Mouse (Mus musculus) small intestine, adult 2 months (tissue): ENCODE measurements at regions not wholly inside any gene's neighbourhood (a gene's known extent, or its start where the extent isn't known, plus 50 kb on each side); places are given as distances from the start of the nearest gene placed in this dataset.

Source experiments
- H3K27ac ChIP-seq: fragments of 200-500 bp; 2 replicates; pipeline ENCODE4 v1.5.1; 2012; ENCODE audit warnings: low read depth, low read length, control low read depth, inconsistent platforms; ENCODE audit not compliant: insufficient read depth
- H3K27me3 ChIP-seq: fragments of 200-500 bp; 2 replicates; pipeline ENCODE4 v1.6.1; 2012; ENCODE audit warnings: mild to moderate bottlenecking, moderate library complexity, low read length, inconsistent platforms; ENCODE audit not compliant: control insufficient read depth, insufficient read depth
- H3K36me3 ChIP-seq: fragments of 200-500 bp; 2 replicates; pipeline ENCODE4 v1.6.1; 2012; ENCODE audit warnings: mild to moderate bottlenecking, low read length, control low read depth, inconsistent platforms; ENCODE audit not compliant: control insufficient read depth, insufficient read depth
- H3K4me1 ChIP-seq: fragments of 200-500 bp; 2 replicates; pipeline ENCODE4 v1.6.1; 2012; ENCODE audit warnings: low read length, inconsistent platforms, mixed read lengths; ENCODE audit not compliant: control insufficient read depth, insufficient read depth, insufficient read length
- H3K4me3 ChIP-seq: fragments of 200-500 bp; 2 replicates; pipeline ENCODE4 v1.5.1; 2012; ENCODE audit warnings: low read depth, mild to moderate bottlenecking, control low read depth, inconsistent platforms, low read length, moderate library complexity
- CTCF ChIP-seq: fragments of 200-500 bp; IDR thresholded peaks from 2 replicates; pipeline ENCODE4 v1.5.1; 2012; ENCODE audit warnings: low read depth, mild to moderate bottlenecking, control low read depth, inconsistent platforms, low read length, moderate library complexity, mixed read lengths; ENCODE audit not compliant: insufficient replicate concordance, insufficient read length; ENCODE audit errors: extremely low read depth
- POLR2A ChIP-seq: fragments of 200-500 bp; IDR thresholded peaks from 2 replicates; pipeline ENCODE4 v1.6.1; 2012; ENCODE audit warnings: low read depth, mild to moderate bottlenecking, control low read depth, inconsistent platforms, low read length, moderate library complexity
- WGBS: fragments of 180-500 bp; shearing (Covaris S2); methylation state at CpG from one replicate; pipeline ENCODE4 v1.1.7; 2018; 5-methylcytosine and 5-hydroxymethylcytosine counted together

GRCm38 (mm10) chr14:76631181-76631580 is 74.5 kb upstream of the Serp2 start:
- WGBS, result 87% methylated on average over 4 of the region's 4 CpGs
- Histone ChIP-seq H3K4me1 (peaks cover 5% of the 10 kb centered on the region; the same call in 1 of the 2 replicates), H3K27me3 (no peaks in the 10 kb centered on the region), H3K4me3 (no peak overlapping the region), H3K36me3 (no peaks in the 10 kb centered on the region), H3K27ac (no peak overlapping the region)
- TF ChIP-seq POLR2A (no peak), CTCF (no peak)

GRCm38 (mm10) chr14:76629913-76630478 is 73.3 kb upstream of the Serp2 start:
- no peak overlapping the region for H3K4me3 ChIP-seq
- H3K36me3 ChIP-seq, result no peaks in the 10 kb centered on the region
- no peak for TF ChIP-seq POLR2A
- TF ChIP-seq CTCF, result no peak
- H3K27ac ChIP-seq, result no peak overlapping the region
- peaks cover 5% of the 10 kb centered on the region; the same call in 1 of the 2 replicates for H3K4me1 ChIP-seq
- no peaks in the 10 kb centered on the region for H3K27me3 ChIP-seq
- 54% methylated on average over 11 of the region's 11 CpGs for WGBS

GRCm38 (mm10) chr14:76628182-76628892 is 71.6 kb upstream of the Serp2 start:
- Histone ChIP-seq H3K4me3 (no peak overlapping the region), H3K36me3 (no peaks in the 10 kb centered on the region), H3K27me3 (no peaks in the 10 kb centered on the region), H3K4me1 (peaks cover 8% of the 10 kb centered on the region; the same call in 1 of the 2 replicates), H3K27ac (no peak overlapping the region)
- 92% methylated on average over 10 of the region's 10 CpGs for WGBS
- no peak for TF ChIP-seq CTCF
- TF ChIP-seq POLR2A, result no peak

GRCm38 (mm10) chr14:76625589-76626368 is 69.1 kb upstream of the Serp2 start:
- H3K4me1 ChIP-seq, result peaks cover 18% of the 10 kb centered on the region; the same call in 1 of the 2 replicates
- no peak for TF ChIP-seq POLR2A
- TF ChIP-seq CTCF, result no peak
- WGBS, result 88% methylated on average over 10 of the region's 10 CpGs
- H3K36me3 ChIP-seq, result no peaks in the 10 kb centered on the region
- H3K4me3 ChIP-seq, result no peak overlapping the region
- no peak overlapping the region for H3K27ac ChIP-seq
- no peaks in the 10 kb centered on the region for H3K27me3 ChIP-seq

GRCm38 (mm10) chr14:76624626-76625378 is 68.1 kb upstream of the Serp2 start:
- WGBS, result 60% methylated on average over 7 of the region's 7 CpGs
- H3K4me3 ChIP-seq, result no peak overlapping the region
- no peak overlapping the region for H3K27ac ChIP-seq
- H3K36me3 ChIP-seq, result no peaks in the 10 kb centered on the region
- H3K4me1 ChIP-seq, result peaks cover 13% of the 10 kb centered on the region; the same call in 1 of the 2 replicates
- no peak for TF ChIP-seq POLR2A
- TF ChIP-seq CTCF, result no peak
- H3K27me3 ChIP-seq, result no peaks in the 10 kb centered on the region

- Histone ChIP-seq H3K27ac (peak overlapping the region; percentile 6; the same call in 1 of the 2 replicates), H3K27me3 (no peaks in the 10 kb centered on the region), H3K4me1 (peaks cover 13% of the 10 kb centered on the region; the same call in 1 of the 2 replicates), H3K36me3 (no peaks in the 10 kb centered on the region), H3K4me3 (no peak overlapping the region)
- WGBS, result 21% methylated on average over 10 of the region's 10 CpGs
- TF ChIP-seq POLR2A (no peak), CTCF (no peak)
These were observed 66.8 kb upstream of the Serp2 start for GRCm38 (mm10) chr14:76623371-76623988.
